Mouse (Mus musculus): ENCODE data around the gene Lrrc8c. TPM values are rescaled to one million over a fixed set of nuclear protein-coding genes. Genes with fewer than 3 reads are reported as not detected.

The Lrrc8c gene
- total RNA-seq, 2 experiments from 2014 or later: 55.5 to 58.8 TPM

GRCm38 (mm10) chr5:105545126-105545525, 25.9 kb downstream of the Lrrc8c start:
- intact Hi-C loops (cut with DNase I): no loop called here
- DNase-seq: no peak

DNA sequence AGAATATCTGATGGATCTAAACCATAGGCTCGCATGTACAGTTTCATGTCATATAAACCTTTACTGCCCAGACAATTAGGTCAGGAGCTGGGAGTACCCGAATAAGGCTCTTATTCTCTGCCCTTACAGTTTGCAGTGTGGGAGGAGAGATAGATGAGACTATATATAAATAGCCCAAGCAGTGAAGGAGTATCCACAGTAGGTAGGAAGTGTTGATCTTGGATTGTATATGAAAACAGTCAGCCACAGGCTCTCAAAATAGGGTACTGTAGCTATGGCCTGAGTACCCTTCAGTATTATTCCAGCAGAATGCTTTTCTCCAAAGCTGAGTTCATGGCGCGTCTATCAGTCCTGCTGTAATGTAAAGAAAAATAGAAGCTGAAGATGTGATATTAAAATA, 27.9 kb downstream of the Lrrc8c start:
- intact Hi-C loops (cut with DNase I): no loop called here

GRCm38 (mm10) chr5:105551808-105552207, 32.6 kb downstream of the Lrrc8c start:
- intact Hi-C loops (cut with DNase I): no loop called here

More for the DNA sequence above, 27.9 kb downstream of the Lrrc8c start:
- DNase-seq: no peak

DNA sequence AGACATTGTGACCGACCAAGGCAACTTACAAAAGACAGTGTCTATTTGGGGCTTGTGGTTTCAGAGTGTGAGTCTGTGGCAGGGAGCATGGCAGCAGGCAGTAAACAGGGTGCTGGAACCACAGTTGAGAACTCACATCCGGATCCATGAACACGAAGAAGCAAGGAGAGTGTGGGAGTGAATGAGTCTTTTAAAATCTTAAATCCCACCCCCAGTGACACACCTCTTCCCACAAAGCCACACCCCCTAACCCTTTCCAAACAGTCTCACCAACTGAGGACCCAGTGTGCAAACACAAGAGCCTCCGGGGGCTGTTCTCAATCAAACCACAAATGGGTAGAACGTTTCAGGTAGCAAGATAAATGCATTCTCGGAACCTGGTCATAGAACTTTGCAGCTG, 37.1 kb downstream of the Lrrc8c start:
- intact Hi-C loops (cut with DNase I): no loop called here
- no peak for DNase-seq

More at GRCm38 (mm10) chr5:105551808-105552207, 32.6 kb downstream of the Lrrc8c start:
- DNase-seq: no peak

DNA sequence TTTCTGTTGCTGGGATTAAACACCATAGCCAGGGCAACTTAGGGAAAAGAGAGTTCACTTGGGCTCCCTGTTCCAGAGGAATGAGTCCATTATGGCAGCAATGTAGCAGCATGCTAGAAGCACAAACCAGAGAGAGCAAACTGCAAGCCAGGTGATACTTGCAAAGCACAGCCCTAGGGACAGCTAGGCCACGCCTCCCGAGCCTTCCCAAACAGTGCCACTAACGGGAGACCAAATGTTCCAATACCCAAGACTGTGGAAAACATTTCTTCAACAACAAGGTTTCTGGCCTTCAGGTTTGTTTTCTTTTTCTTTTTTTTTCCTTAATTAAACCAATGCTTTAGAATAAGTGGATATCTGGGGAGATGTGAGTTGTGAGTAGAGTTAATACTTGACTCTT, 38.2 kb downstream of the Lrrc8c start:
- DNase-seq: no peak
- intact Hi-C loops (cut with DNase I): no loop called here

DNA sequence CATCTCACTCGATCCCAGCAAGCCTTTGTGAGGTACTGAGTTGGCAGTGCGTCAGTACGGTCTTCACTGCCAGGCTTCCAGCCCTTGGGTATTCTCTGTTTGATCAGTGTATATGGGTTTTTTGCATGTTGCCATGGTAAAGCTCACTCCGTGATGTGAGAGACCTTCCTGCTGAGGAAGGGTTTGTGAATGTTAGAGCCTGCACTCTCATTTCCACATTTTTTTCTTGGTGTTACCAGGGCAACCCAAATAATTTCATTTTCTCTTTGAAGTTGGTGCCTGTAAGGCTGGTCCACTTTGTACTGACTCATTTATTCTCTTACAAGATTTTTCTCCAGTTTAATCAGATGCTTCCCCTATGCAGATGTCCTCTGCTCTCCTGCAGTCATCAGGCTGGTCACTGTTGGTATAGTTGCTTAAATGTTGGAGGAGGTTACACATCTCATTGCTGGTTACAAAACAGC, 38.6 kb downstream of the Lrrc8c start:
- no peak for DNase-seq
- intact Hi-C loops (cut with DNase I): no loop called here

GRCm38 (mm10) chr5:105558517-105558916, 39.3 kb downstream of the Lrrc8c start:
- intact Hi-C loops (cut with DNase I): no loop called here
- DNase-seq: no peak

DNA sequence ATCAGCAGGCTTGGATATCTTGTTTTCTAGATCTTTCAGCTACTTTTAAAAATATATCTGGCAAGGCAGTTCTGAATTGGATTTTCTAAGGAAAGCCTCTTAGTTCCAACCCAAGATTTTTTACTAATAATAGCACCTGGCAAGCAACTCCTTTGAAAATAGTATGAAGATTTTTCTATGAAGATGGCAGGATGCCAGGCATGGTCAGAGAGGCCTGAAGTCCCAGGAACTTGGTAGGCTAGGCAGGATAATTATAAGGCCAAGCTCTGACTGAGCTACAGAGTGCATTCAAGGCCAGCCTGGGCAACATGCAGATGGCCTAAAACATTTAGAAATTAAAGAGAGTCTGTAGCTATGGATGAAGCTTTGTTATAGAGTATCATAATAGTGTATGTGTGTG, 42.7 kb downstream of the Lrrc8c start:
- intact Hi-C loops (cut with DNase I): no loop called here
- DNase-seq: peak; percentile 41 to 59

DNA sequence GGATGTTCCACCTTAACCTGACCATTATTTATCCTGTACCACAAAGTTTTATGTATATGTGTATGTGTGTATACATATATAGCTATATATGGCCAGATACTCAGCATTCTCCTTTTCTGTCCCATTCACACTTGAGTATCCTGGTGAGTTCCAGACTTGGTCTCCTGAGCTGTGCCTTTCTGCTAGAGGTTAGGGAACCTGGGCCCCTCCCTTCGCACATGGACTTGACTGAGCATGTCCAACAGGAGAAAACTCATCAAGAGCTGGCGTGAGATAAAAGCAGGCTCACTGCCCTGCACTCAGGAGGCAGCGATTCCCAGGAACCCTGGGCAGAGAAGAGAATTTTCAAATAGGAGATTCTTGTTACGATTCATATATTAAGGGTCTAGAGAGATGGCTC, 45.6 kb downstream of the Lrrc8c start:
- intact Hi-C loops (cut with DNase I): no loop called here
- DNase-seq: no peak

DNA sequence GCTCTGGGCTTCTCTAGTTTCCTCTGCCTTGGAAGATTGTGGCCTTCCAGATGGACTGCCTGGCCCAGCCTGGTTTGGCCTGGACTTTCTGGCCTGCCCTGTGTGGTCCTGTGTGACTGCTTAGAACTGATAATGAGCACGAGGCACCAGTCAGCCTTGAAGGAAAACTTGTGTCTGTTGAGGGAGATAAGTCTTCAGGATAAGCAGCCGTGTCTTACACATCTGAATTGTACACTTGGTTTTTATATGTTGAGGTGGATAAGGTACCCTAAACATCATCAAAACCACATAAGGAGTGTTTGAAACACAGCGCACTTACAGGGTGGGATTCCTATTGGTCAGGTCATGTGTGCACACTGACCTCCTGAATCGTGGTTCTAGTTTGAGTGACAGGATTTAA, 46.6 kb downstream of the Lrrc8c start:
- DNase-seq: no peak
- intact Hi-C loops (cut with DNase I): no loop called here

GRCm38 (mm10) chr5:105566852-105567412, 47.7 kb downstream of the Lrrc8c start:
- DNase-seq: no peak
- intact Hi-C loops (cut with DNase I): no loop called here

DNA sequence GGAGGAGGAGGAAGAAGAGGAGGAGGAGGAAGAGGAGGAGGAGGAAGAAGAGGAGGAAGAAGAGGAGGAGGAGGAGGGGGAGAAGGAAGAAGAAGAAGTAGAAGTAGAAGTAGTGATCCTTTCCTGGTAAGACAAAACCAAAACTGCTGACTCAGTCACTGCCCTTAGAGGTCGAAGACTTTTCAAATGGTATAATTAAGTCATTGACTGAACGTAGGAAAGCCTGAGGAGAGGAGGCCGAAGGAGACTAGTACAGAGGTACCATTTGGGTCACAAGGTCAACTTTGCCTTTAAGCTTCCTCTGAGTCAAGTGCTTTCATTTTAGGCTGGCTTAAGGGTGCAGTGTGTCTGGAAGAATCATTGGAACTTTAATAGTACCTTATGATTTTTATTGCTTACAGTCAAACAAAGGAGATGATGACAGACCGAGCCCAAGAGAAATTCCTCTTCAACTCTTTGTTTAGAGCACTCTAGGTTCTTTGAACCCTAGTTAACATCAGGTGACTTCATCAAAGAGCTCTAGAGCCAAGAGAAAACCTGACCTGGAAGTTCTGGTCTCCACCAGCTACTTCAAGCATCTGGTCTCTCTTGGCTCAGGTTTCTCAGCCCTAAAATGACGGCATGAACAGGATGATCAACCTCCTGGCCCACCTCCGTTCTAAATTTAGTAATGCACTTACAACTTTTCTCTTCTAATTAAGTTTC, 49.0 kb downstream of the Lrrc8c start:
- intact Hi-C loops (cut with DNase I): no loop called here
- no peak for DNase-seq

DNA sequence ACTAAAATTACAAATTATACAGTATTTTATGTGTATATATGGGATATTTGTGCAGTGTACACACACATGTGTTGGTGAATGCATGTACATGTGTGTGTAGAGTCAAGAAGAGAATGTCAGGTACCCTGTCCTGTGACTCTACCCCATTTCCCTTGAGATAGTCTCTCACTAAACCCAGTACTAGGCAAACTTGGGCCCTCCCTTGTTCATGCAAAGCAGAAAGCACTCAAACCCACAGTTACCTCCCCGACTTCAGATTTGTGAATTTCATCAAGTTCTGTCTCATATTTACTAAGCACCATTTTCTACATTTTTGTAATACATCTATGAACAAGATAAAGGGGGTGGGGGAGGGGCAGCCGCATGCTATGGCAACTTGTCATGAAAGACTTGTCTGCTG, 50.0 kb downstream of the Lrrc8c start:
- no peak for DNase-seq
- intact Hi-C loops (cut with DNase I): no loop called here

GRCm38 (mm10) chr5:105572160-105572692, 53.0 kb downstream of the Lrrc8c start:
- intact Hi-C loops (cut with DNase I): no loop called here

DNA sequence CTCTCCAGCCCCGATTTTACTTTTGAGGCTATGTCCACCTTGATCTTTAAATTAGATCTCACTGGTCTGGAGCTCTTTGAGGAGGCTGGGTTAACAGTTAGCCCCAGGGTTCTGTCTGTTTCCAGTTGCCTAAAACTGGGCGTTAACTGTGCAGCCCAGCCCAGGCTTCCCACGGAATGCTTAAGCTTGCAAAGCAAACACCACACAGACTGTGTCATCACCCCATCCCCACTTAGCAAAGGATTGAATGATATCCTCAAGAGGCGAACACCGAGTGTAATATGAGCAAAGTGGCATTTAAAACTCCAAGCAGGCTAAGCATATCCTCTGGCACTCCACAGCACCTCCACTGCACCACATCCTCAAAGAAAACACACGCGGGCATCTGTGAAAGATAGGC, 53.7 kb downstream of the Lrrc8c start:
- intact Hi-C loops (cut with DNase I): no loop called here
- DNase-seq: no peak

More at GRCm38 (mm10) chr5:105572160-105572692, 53.0 kb downstream of the Lrrc8c start:
- no peak for DNase-seq

DNA sequence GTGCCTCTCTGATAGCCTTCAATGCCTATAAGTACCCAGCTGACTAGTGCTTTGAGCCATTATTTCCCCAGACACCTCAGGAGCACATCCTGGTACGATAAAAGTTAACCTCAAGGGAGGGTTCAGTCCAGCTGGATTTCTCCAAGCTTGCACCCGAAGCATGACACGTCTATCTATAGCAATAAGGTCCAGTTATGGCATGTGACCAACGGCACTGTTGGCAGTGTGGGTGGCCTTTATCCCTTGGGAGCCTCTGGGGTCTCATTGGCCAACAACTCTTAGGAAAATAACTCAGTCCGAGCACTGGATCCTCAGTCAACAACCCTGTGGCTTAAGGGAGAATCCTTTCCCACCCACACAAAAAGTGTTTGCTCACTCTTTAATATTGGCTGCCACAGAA, 55.6 kb downstream of the Lrrc8c start:
- no peak for DNase-seq
- intact Hi-C loops (cut with DNase I): no loop called here

DNA sequence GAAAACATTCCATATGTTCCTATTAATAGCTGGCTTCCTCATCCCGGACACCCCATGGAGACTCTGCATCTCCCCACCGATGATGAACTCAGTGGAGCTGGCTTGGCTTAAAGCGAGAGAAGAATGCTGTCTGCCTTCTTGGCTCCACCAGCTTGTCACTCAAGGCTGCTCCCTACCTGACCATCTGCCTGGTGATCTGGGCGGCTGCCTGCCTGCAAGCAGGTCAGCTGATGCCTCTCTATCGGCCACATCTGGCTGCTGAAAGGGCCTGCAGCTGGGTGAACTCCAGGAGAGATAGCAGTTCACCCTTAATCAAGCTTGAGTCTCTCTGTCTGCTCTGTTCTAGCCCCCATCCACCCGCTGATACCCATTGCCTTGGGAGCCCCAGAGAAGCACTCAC, 56.7 kb downstream of the Lrrc8c start:
- no peak for DNase-seq

GRCm38 (mm10) chr5:105580909-105581308, 61.7 kb downstream of the Lrrc8c start:
- DNase-seq: no peak
- intact Hi-C loops (cut with DNase I): no loop called here

More for the DNA sequence above, 56.7 kb downstream of the Lrrc8c start:
- intact Hi-C loops (cut with DNase I): no loop called here

GRCm38 (mm10) chr5:105585929-105586328, 66.7 kb downstream of the Lrrc8c start:
- no peak for DNase-seq
- intact Hi-C loops (cut with DNase I): loop anchor here (5.0 kb wide), 2 partner anchors 36 to 66 kb away; no protein-coding TSS in a partner anchor

GRCm38 (mm10) chr5:105586655-105587054, 67.5 kb downstream of the Lrrc8c start:
- DNase-seq: peak; percentile 32 to 38
- intact Hi-C loops (cut with DNase I): loop anchor here (5.0 kb wide), 2 partner anchors 36 to 66 kb away; no protein-coding TSS in a partner anchor

GRCm38 (mm10) chr5:105587471-105587870, 68.3 kb downstream of the Lrrc8c start:
- DNase-seq: no peak
- intact Hi-C loops (cut with DNase I): loop anchor here (5.0 kb wide), 2 partner anchors 35 to 65 kb away; no protein-coding TSS in a partner anchor

- intact Hi-C loops (cut with DNase I): loop anchor here (5.0 kb wide), 2 partner anchors 34 to 64 kb away; no protein-coding TSS in a partner anchor
These were observed 69.5 kb downstream of the Lrrc8c start for GRCm38 (mm10) chr5:105588683-105589082.

More at GRCm38 (mm10) chr5:105588683-105589082, 69.5 kb downstream of the Lrrc8c start:
- DNase-seq: no peak

Measured in heart, postnatal 10 days (tissue).